8 mouse cellular contexts compared by ENCODE assay signal in the genomic region with DNA sequence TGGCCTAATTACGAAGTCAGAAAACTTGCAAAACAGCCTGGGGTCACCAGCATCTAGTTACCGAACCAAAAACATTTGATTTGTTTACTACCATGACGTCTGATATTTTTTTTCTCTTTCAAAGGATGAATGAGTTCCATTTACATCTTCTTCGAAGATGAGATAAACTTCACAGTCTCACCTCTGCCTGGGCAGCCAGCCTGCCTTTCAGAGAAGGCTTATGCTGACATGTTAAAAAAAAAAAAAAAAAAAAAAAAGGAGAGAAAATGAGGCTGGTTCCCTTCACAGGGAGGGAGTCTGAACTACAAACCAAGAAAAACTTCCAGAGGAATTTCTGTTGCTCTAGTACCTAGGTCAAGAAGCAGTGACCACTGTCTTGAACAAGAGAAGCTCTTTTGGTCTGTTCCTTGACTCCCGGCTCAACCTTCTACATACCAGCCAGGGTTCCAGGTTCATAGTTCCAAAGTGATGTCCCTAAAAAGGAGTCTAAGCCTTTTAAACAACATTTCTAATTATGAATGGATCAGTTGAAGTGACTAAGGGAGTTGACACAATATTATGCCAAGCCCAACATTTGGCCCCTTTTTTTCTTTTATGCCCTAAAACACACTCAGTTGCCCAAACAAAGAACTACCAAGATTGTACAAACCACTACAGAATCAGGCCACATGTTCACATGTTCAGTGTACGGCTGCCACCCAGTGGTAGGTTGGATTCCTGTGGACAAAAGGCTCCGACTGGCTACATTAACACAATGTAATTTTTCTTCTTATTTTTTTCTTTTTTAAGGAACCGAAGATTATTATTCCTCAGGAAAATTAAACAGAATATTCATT. TPM values are rescaled to one million over a fixed set of nuclear protein-coding genes. Genes with fewer than 3 reads are reported as not detected.
A peak's percentile ranks its signal among the peaks of the same experiment; 100 is the strongest.
DNase-seq lines count a peak whose midpoint lies in the region; ATAC-seq and TF ChIP-seq lines count a peak whose summit lies in the region.

No protein-coding gene starts in this region.

- ATAC-seq in forebrain, postnatal 0 days = peak; percentile 93
- peak; percentile 91 for ATAC-seq in hindbrain, embryonic 15.5 days (ENCODE audit: low FRiP score, low read depth)
- peak; percentile 87 for ATAC-seq in megakaryocyte, adult 5-6 weeks (ENCODE audit: poor library complexity, severe bottlenecking)
- no peak for ATAC-seq in erythroid progenitor cell, adult 5-6 weeks (replicated peaks; ENCODE audit: low FRiP score, poor library complexity, severe bottlenecking)

- DNase-seq in Muller cell, postnatal 12 days (ENCODE audit: inconsistent ontology term) = peak; percentile 66
- peak; percentile 60 for DNase-seq in cerebellum, adult 11 months
- peak; percentile 91 for DNase-seq in forebrain, postnatal 0 days
- peak; percentile 61 to 82 for DNase-seq in layer of hippocampus, postnatal 14 days (ENCODE audit: low spot score in 2 of 2)
- DNase-seq in right cerebral cortex, postnatal 14 days = peak; percentile 80

- no peak overlapping the region for H3K4me3 ChIP-seq in forebrain, postnatal 0 days (ENCODE audit: low read depth, low read length)
- H3K4me3 ChIP-seq in hindbrain, embryonic 15.5 days = no peak overlapping the region

- H3K4me2 ChIP-seq in forebrain, postnatal 0 days (ENCODE audit: low read depth) = no peak overlapping the region
- no peak overlapping the region for H3K4me2 ChIP-seq in hindbrain, embryonic 15.5 days

- no peak overlapping the region for H3K9ac ChIP-seq in forebrain, postnatal 0 days
- no peak overlapping the region for H3K9ac ChIP-seq in hindbrain, embryonic 15.5 days

- peaks cover 4% of the 10 kb centered on the region; the same call in 1 of the 2 replicates for H3K36me3 ChIP-seq in forebrain, postnatal 0 days (ENCODE audit: insufficient read depth)
- no peaks in the 10 kb centered on the region for H3K36me3 ChIP-seq in hindbrain, embryonic 15.5 days

- 37% methylated on average over 8 of the region's 8 CpGs for WGBS in forebrain, postnatal 0 days
- WGBS in hindbrain, embryonic 15.5 days = 55% methylated on average over 8 of the region's 8 CpGs

- no peaks in the 10 kb centered on the region for H3K9me3 ChIP-seq in forebrain, postnatal 0 days (ENCODE audit: low read length)
- H3K9me3 ChIP-seq in hindbrain, embryonic 15.5 days = no peaks in the 10 kb centered on the region

- H3K4me1 ChIP-seq in forebrain, postnatal 0 days (ENCODE audit: insufficient read depth) = no peaks in the 10 kb centered on the region
- H3K4me1 ChIP-seq in hindbrain, embryonic 15.5 days (replicated peaks) = no peaks in the 10 kb centered on the region

- no peaks in the 10 kb centered on the region for H3K27me3 ChIP-seq in forebrain, postnatal 0 days (ENCODE audit: insufficient read depth, low read length)
- H3K27me3 ChIP-seq in hindbrain, embryonic 15.5 days = no peaks in the 10 kb centered on the region

- TF ChIP-seq CTCF in forebrain, postnatal 0 days (IDR thresholded peaks at IDR 0.05; ENCODE audit: low read depth) = peak; percentile 87

- H3K27ac ChIP-seq in forebrain, postnatal 0 days (ENCODE audit: low read depth, low read length) = no peak overlapping the region
- H3K27ac ChIP-seq in hindbrain, embryonic 15.5 days (replicated peaks) = 0 out of 2 replicates have a peak overlapping the region, but pooled peaks have one; percentile 1

RNA-seq across cellular contexts. Expression of gene Ica1, which starts 42.4 kb away (rescaled TPM):
- 64.4 and 72.5 TPM in 2 replicates for total RNA-seq in forebrain, postnatal 0 days (2014; rRNA removed)
- 92.0 and 98.6 TPM in 2 replicates for polyA plus RNA-seq in forebrain, postnatal 0 days (2015; fragmentation: Nextera tagmentation; extraction: Ambion mirVana)
- 67.1 and 71.3 TPM in 2 replicates for polyA plus RNA-seq in hindbrain, embryonic 15.5 days (2015; fragmentation: Nextera tagmentation; extraction: Ambion mirVana)
- 10 to 100 TPM; 52.1 to 57.8 TPM for total RNA-seq in layer of hippocampus, postnatal 14 days (2021)
- 4.4 and 7.2 TPM in 2 replicates for total RNA-seq in megakaryocyte, adult 5-6 weeks (2015)
- total RNA-seq in megakaryocyte, adult 5-6 weeks (2017) = 4.8 and 13.3 TPM in 2 replicates
- 11.9 and 21.8 TPM in 2 replicates for total RNA-seq in erythroid progenitor cell, adult 5-6 weeks (2015; ENCODE audit: low replicate concordance)
- 4.4 and 8.9 TPM in 2 replicates for total RNA-seq in erythroid progenitor cell, adult 5-6 weeks (2017; ENCODE audit: low replicate concordance)
